Mouse (Mus musculus) adrenal gland, adult 18-20 months (tissue): ENCODE results near the gene Krtap10-10. TPM values are rescaled to one million over a fixed set of nuclear protein-coding genes. Genes with fewer than 3 reads are reported as not detected.

ENCODE experiments used
- DNase-seq, 2 experiments: peaks; one replicate each; pipeline ENCODE4 v3.0.0; 2021 to 2022; ENCODE audit warnings: low spot score in 2 of 2
- total RNA-seq, 2 experiments: library from RNA; stranded (reverse); gene quantifications; 1 replicate in 1 of 2; 2 replicates in 1 of 2; pipeline ENCODE4 v1.2.3; 2021

Krtap10-10 gene
- total RNA-seq, 2 experiments from 2014 or later: not detected

GRCm38 (mm10) chr10:77864762-77865143 is 29.0 kb downstream of the Krtap10-10 start:
- no peak for DNase-seq

- DNase-seq: no peak
These were observed 31.8 kb downstream of the Krtap10-10 start for GRCm38 (mm10) chr10:77867546-77867945.

GRCm38 (mm10) chr10:77869651-77870050 is 33.9 kb downstream of the Krtap10-10 start:
- DNase-seq: no peak

GRCm38 (mm10) chr10:77878985-77879384 is 43.2 kb downstream of the Krtap10-10 start:
- DNase-seq: peak in 1 of 2 experiments; percentile 27

- DNase-seq: no peak
These were observed 44.6 kb downstream of the Krtap10-10 start for GRCm38 (mm10) chr10:77880305-77880704.

- DNase-seq: no peak
These were observed 46.8 kb downstream of the Krtap10-10 start for GRCm38 (mm10) chr10:77882553-77882952.

- no peak for DNase-seq
These were observed 50.4 kb downstream of the Krtap10-10 start for GRCm38 (mm10) chr10:77886007-77886747.

Other genes starting within 250 kb of the Krtap10-10 start
- gene Sumo3, start 229.8 kb upstream of the Krtap10-10 start, total RNA-seq: 10 to 100 TPM; 91.8 to 98.8 TPM
- 10 to 100 TPM; 13.1 to 17.1 TPM for gene Gm49325, start 229.8 kb upstream of the Krtap10-10 start, total RNA-seq
- 10 to 100 TPM; 67.2 to 74.1 TPM for gene Ube2g2, start 213.7 kb upstream of the Krtap10-10 start, total RNA-seq
- gene Tspear, start 149.4 kb upstream of the Krtap10-10 start, total RNA-seq: under 1 TPM; 0.27 to 0.51 TPM
- not detected for gene Gm19402, start 145.2 kb upstream of the Krtap10-10 start, total RNA-seq
- not detected for gene Gm9508, start 138.7 kb upstream of the Krtap10-10 start, total RNA-seq
- gene Gm10272, start 129.3 kb upstream of the Krtap10-10 start, total RNA-seq: not detected
- not detected for gene Gm10024, start 124.5 kb upstream of the Krtap10-10 start, total RNA-seq
- not detected for gene Gm10142, start 120.1 kb upstream of the Krtap10-10 start, total RNA-seq
- gene Krtap12-1, start 115.3 kb upstream of the Krtap10-10 start, total RNA-seq: not detected
- gene Gm10100, start 109.5 kb upstream of the Krtap10-10 start, total RNA-seq: not detected
- not detected for gene Gm18596, start 93.3 kb upstream of the Krtap10-10 start, total RNA-seq
- gene Gm9736, start 84.6 kb upstream of the Krtap10-10 start, total RNA-seq: not detected
- gene Gm3233, start 76.3 kb upstream of the Krtap10-10 start, total RNA-seq: not detected
- not detected for gene Gm3238, start 64.6 kb upstream of the Krtap10-10 start, total RNA-seq
- not detected for gene Gm7138, start 59.0 kb upstream of the Krtap10-10 start, total RNA-seq
- gene Gm3250, start 53.4 kb upstream of the Krtap10-10 start, total RNA-seq: not detected
- not detected for gene Gm7137, start 47.7 kb upstream of the Krtap10-10 start, total RNA-seq
- not detected for gene Gm9639, start 40.9 kb upstream of the Krtap10-10 start, total RNA-seq
- gene Gm19668, start 36.8 kb upstream of the Krtap10-10 start, total RNA-seq: not detected
- not detected for gene Gm9507, start 24.1 kb upstream of the Krtap10-10 start, total RNA-seq
- gene Gm2696, start 21.3 kb upstream of the Krtap10-10 start, total RNA-seq: not detected
- gene Krtap10-4, start 8.9 kb upstream of the Krtap10-10 start, total RNA-seq: not detected
- not detected for gene Gm36176, start 10.9 kb downstream of the Krtap10-10 start, total RNA-seq
- gene Gm10318, start 16.9 kb downstream of the Krtap10-10 start, total RNA-seq: not detected
- gene Gm3285, start 26.0 kb downstream of the Krtap10-10 start, total RNA-seq: not detected
- 1 to 10 TPM; 3.9 to 6.8 TPM for gene Lrrc3, start 66.6 kb downstream of the Krtap10-10 start, total RNA-seq
- gene Trpm2, start 134.6 kb downstream of the Krtap10-10 start, total RNA-seq: 1 to 10 TPM; 5.2 to 5.9 TPM
- gene 1810043G02Rik, start 142.6 kb downstream of the Krtap10-10 start, total RNA-seq: 10 to 100 TPM; 17.9 to 21.1 TPM
- gene Pfkl, start 174.1 kb downstream of the Krtap10-10 start, total RNA-seq: 100 to 1,000 TPM; 137 to 283 TPM
- gene Dnmt3l, start 206.0 kb downstream of the Krtap10-10 start, total RNA-seq: 10 to 100 TPM in 1 of 2 experiments, 1 to 10 TPM in 1; 4.4 to 24.4 TPM
- gene Aire, start 207.7 kb downstream of the Krtap10-10 start, total RNA-seq: not detected
- gene Icosl, start 233.4 kb downstream of the Krtap10-10 start, total RNA-seq: 10 to 100 TPM; 13.2 to 18.2 TPM